Mouse (Mus musculus) forebrain, embryonic 12.5 days (tissue): ENCODE data around the gene Fam126a. TPM values are rescaled to one million over a fixed set of nuclear protein-coding genes. Genes with fewer than 3 reads are reported as not detected.
A peak's percentile ranks its signal among the peaks of the same experiment; 100 is the strongest.

Source experiments
- ATAC-seq: fragments of 200-750 bp; cut with Nextera tagmentation; 2 replicates; pipeline ENCODE4 v1.8.0; 2017; ENCODE audit warnings: moderate TSS enrichment; ENCODE audit not compliant: low FRiP score
- H3K27ac ChIP-seq: fragments of 300-500 bp; sonication (generic); 2 replicates; pipeline ENCODE4 v1.5.1; 2016; ENCODE audit warnings: mild to moderate bottlenecking
- H3K27me3 ChIP-seq: fragments of 300-500 bp; sonication (generic); 2 replicates; pipeline ENCODE4 v1.6.1; 2016; ENCODE audit warnings: mild to moderate bottlenecking
- H3K36me3 ChIP-seq: fragments of 300-500 bp; sonication (generic); replicated peaks from 2 replicates; pipeline ENCODE4 v1.6.1; 2016; ENCODE audit warnings: mild to moderate bottlenecking
- H3K4me1 ChIP-seq: fragments of 300-500 bp; sonication (generic); 2 replicates; pipeline ENCODE4 v1.6.1; 2016
- H3K4me2 ChIP-seq: fragments of 300-500 bp; sonication (generic); 2 replicates; pipeline ENCODE4 v1.6.1; 2016; ENCODE audit warnings: mild to moderate bottlenecking, moderate library complexity
- H3K4me3 ChIP-seq: fragments of 300-500 bp; sonication (generic); replicated peaks from 2 replicates; pipeline ENCODE4 v1.5.1; 2016; ENCODE audit warnings: mild to moderate bottlenecking
- H3K9ac ChIP-seq: fragments of 300-500 bp; sonication (generic); 2 replicates; pipeline ENCODE4 v1.6.1; 2016; ENCODE audit warnings: mild to moderate bottlenecking
- H3K9me3 ChIP-seq: fragments of 300-500 bp; sonication (generic); 2 replicates; pipeline ENCODE4 v1.6.1; 2016
- WGBS: fragments of 180-500 bp; shearing (Covaris S2); methylation state at CpG from one replicate; pipeline ENCODE4 v1.1.7; 2016; 5-methylcytosine and 5-hydroxymethylcytosine counted together
- polyA plus RNA-seq: library from polyadenylated mRNA; unstranded; fragments of >200 nt; fragmentation: Nextera tagmentation; extraction: Ambion mirVana; gene quantifications from 2 replicates; pipeline ENCODE4 v1.2.1, GENCODE M21; 2016

Gene Fam126a
- polyA plus RNA-seq, 1 experiment from 2014 or later: 52.3 TPM

DNA sequence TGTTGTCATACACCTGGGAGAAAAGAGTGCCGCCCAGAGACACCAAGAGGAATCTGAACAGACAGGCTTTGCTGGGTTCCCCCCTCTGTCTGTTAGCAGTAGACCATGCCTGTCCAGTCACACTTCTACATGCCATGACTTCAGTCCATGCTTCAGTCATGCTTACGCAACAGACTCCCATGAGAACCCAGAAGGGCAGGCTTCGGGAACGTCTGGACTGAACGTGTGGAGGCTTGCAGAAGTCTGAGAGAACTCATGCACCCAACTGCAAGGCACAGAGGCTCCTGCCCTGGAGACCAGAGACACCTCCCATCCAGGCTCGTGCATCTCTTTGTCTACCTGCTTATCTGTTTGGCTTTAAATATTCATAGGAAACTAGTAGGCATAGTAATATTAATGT lies 6.2 kb upstream of the Fam126a start:
- ATAC-seq: no peak
- Histone ChIP-seq H3K4me1 (no peaks in the 10 kb centered on the region), H3K4me2 (no peak overlapping the region), H3K36me3 (no peaks in the 10 kb centered on the region), H3K27ac (no peak overlapping the region), H3K9ac (no peak overlapping the region), H3K9me3 (no peaks in the 10 kb centered on the region), H3K4me3 (no peak overlapping the region), H3K27me3 (no peaks in the 10 kb centered on the region)
- 84% methylated on average over 6 of the region's 6 CpGs for WGBS

GRCm38 (mm10) chr5:24034970-24035369 lies 4.5 kb upstream of the Fam126a start:
- Histone ChIP-seq H3K36me3 (no peaks in the 10 kb centered on the region), H3K9ac (no peak overlapping the region), H3K4me1 (no peaks in the 10 kb centered on the region), H3K9me3 (no peaks in the 10 kb centered on the region), H3K27ac (no peak overlapping the region), H3K4me2 (no peak overlapping the region), H3K27me3 (no peaks in the 10 kb centered on the region), H3K4me3 (no peak overlapping the region)
- no peak for ATAC-seq
- WGBS: 67% methylated on average over 3 of the region's 3 CpGs

- Histone ChIP-seq H3K27ac (no peak overlapping the region), H3K4me2 (no peak overlapping the region), H3K9me3 (no peaks in the 10 kb centered on the region), H3K27me3 (no peaks in the 10 kb centered on the region), H3K4me1 (peaks cover 5% of the 10 kb centered on the region), H3K4me3 (no peak overlapping the region), H3K36me3 (no peaks in the 10 kb centered on the region), H3K9ac (no peak overlapping the region)
- no peak for ATAC-seq
- WGBS: 94% methylated on average over 1 of the region's 1 CpGs
Observed at GRCm38 (mm10) chr5:24034091-24034490, 3.6 kb upstream of the Fam126a start.

- Histone ChIP-seq H3K4me3 (peak overlapping the region; percentile 91), H3K9me3 (no peaks in the 10 kb centered on the region), H3K4me2 (peak overlapping the region; percentile 75), H3K4me1 (peaks cover 8% of the 10 kb centered on the region), H3K36me3 (no peaks in the 10 kb centered on the region), H3K27ac (peak overlapping the region; percentile 87), H3K9ac (peak overlapping the region; percentile 92), H3K27me3 (no peaks in the 10 kb centered on the region)
- WGBS: under 1% methylated on average over 72 of the region's 73 CpGs
- ATAC-seq: peak; percentile 72
Observed at GRCm38 (mm10) chr5:24029946-24030578, 428 bp downstream of the Fam126a start.

GRCm38 (mm10) chr5:24029331-24029771 lies 1.1 kb downstream of the Fam126a start:
- 3% methylated on average over 11 of the region's 11 CpGs for WGBS

GRCm38 (mm10) chr5:24024957-24025356 lies 5.5 kb downstream of the Fam126a start:
- ATAC-seq: no peak

More at GRCm38 (mm10) chr5:24029331-24029771, 1.1 kb downstream of the Fam126a start:
- H3K27ac ChIP-seq: peak overlapping the region; percentile 87; the same call in 1 of the 2 replicates
- peak overlapping the region; percentile 91 for H3K4me3 ChIP-seq
- H3K36me3 ChIP-seq: no peaks in the 10 kb centered on the region
- peak overlapping the region; percentile 92 for H3K9ac ChIP-seq
- peak; percentile 67 for ATAC-seq
- H3K4me1 ChIP-seq: peaks cover 8% of the 10 kb centered on the region
- H3K27me3 ChIP-seq: no peaks in the 10 kb centered on the region
- peak overlapping the region; percentile 75 for H3K4me2 ChIP-seq
- no peaks in the 10 kb centered on the region for H3K9me3 ChIP-seq

DNA sequence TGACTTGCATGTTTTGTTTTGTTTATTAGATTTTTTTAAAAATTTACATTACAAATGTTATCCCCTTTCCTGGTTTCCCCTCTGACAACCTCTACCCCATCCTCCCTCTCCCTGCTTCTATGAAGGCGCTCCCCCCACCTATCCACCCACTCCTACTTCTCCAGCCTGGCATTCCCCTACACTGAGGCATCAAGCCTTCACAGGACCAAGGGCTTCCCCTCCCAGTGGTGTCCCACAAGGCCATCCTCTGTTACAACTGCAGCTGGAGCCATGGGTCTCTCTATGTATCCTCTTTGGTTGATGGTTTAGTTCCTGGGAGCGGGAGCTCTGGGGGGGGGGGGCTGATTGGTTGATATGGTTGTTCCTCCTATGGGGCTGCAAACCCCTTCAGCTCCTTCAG lies 7.3 kb downstream of the Fam126a start:
- Histone ChIP-seq H3K27ac (no peak overlapping the region), H3K9me3 (no peaks in the 10 kb centered on the region), H3K4me1 (peaks cover 33% of the 10 kb centered on the region), H3K27me3 (no peaks in the 10 kb centered on the region), H3K4me3 (no peak overlapping the region), H3K36me3 (no peaks in the 10 kb centered on the region), H3K4me2 (no peak overlapping the region), H3K9ac (no peak overlapping the region)
- 91% methylated on average over 2 of the region's 2 CpGs for WGBS
- no peak for ATAC-seq

More at GRCm38 (mm10) chr5:24024957-24025356, 5.5 kb downstream of the Fam126a start:
- no peak overlapping the region for H3K27ac ChIP-seq
- H3K27me3 ChIP-seq: no peaks in the 10 kb centered on the region
- no peak overlapping the region for H3K9ac ChIP-seq
- H3K4me3 ChIP-seq: no peak overlapping the region
- WGBS: 86% methylated on average over 3 of the region's 3 CpGs
- peaks cover 25% of the 10 kb centered on the region for H3K4me1 ChIP-seq
- H3K9me3 ChIP-seq: no peaks in the 10 kb centered on the region
- no peaks in the 10 kb centered on the region for H3K36me3 ChIP-seq
- no peak overlapping the region for H3K4me2 ChIP-seq

DNA sequence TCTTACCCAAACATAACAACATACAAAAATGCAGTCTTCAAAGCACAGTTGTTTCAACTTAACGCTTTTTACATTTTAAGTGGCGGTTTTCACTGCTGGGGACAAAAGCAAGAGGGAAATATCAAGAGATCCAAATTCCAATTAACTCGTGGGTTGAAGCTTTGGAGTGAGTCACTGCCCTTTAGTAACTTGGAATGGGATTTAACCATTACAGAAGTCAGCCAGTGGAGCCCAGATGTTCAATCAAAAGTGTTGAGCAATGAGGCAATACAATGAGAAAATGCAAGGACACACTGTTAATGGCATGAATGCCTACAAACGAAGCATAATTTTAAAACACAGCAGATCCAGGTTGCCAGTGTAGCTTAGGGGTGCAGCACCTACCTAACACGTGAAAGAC lies 8.8 kb downstream of the Fam126a start:
- Histone ChIP-seq H3K4me1 (peaks cover 34% of the 10 kb centered on the region), H3K9me3 (no peaks in the 10 kb centered on the region), H3K27ac (no peak overlapping the region), H3K9ac (no peak overlapping the region), H3K4me3 (no peak overlapping the region), H3K36me3 (no peaks in the 10 kb centered on the region), H3K27me3 (no peaks in the 10 kb centered on the region), H3K4me2 (no peak overlapping the region)
- 32% methylated on average over 5 of the region's 5 CpGs for WGBS
- ATAC-seq: no peak

DNA sequence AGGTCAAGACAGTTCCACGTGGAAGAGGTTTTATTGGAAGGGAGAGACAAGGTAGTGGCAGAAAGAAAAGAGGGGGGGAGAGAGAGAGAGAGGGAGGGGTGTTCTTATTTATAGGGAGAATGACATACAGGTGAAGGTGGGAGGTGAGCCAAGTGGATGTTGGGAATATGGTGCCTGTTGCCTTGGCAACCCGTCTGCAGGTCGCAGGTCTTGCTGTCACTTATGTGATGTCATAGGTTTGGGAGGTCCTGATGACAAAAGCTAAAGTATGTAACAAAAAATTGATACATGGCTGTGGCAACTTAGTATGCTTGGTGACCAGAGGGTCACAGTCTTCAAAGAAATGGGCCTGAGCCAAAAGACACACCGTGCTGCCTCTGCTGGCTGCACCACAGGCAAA lies 10.1 kb downstream of the Fam126a start:
- ATAC-seq: peak; percentile 10; the same call in 1 of the 2 replicates
- Histone ChIP-seq H3K9ac (no peak overlapping the region), H3K27ac (peak overlapping the region; percentile 89), H3K4me1 (peaks cover 34% of the 10 kb centered on the region), H3K4me3 (no peak overlapping the region), H3K36me3 (no peaks in the 10 kb centered on the region), H3K9me3 (no peaks in the 10 kb centered on the region), H3K27me3 (no peaks in the 10 kb centered on the region), H3K4me2 (no peak overlapping the region)
- WGBS: 57% methylated on average over 4 of the region's 4 CpGs

DNA sequence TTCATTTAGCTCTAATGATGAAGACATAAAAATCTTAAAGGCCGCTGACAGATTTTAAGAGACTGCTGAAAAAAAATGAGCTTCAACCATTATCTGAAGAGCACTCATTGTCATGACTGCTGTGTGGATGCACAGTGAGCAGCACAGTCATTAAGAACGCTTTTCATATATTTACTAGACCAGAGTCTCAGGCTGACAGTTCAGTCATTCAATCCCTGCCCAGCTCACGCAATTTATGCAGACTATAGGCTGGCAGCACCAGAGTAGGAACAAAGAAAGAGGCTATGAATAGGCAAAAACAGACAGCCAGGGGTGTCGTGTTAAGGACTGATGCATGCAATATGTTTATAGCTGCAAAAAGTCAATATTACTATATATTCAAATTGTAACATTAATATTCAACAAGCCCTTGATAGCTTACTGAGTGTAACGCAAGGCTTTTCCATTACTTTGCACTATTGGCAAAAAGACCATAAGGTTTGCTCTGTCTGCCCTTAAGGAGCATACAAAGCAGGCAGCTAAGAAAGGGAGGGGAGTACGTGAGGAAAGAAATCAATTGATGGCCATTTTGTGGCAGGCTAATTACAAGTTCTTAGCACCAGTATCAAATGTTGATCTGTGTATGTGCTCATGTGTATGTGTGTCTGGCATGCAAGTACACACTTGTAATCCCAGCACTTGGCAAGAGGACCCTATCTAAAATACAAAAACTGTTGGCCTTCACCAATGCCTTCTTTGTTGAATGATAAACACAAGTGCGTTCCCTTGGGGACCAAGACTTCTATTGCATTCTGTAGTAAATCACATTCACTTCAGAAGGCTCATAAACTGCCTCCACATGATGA lies 10.9 kb downstream of the Fam126a start:
- ATAC-seq: peak; percentile 93
- Histone ChIP-seq H3K27ac (peak overlapping the region; percentile 89), H3K4me1 (peaks cover 34% of the 10 kb centered on the region), H3K27me3 (no peaks in the 10 kb centered on the region), H3K4me3 (no peak overlapping the region), H3K9ac (no peak overlapping the region), H3K9me3 (no peaks in the 10 kb centered on the region), H3K36me3 (no peaks in the 10 kb centered on the region), H3K4me2 (peak overlapping the region; percentile 17; the same call in 1 of the 2 replicates)
- 23% methylated on average over 7 of the region's 7 CpGs for WGBS

DNA sequence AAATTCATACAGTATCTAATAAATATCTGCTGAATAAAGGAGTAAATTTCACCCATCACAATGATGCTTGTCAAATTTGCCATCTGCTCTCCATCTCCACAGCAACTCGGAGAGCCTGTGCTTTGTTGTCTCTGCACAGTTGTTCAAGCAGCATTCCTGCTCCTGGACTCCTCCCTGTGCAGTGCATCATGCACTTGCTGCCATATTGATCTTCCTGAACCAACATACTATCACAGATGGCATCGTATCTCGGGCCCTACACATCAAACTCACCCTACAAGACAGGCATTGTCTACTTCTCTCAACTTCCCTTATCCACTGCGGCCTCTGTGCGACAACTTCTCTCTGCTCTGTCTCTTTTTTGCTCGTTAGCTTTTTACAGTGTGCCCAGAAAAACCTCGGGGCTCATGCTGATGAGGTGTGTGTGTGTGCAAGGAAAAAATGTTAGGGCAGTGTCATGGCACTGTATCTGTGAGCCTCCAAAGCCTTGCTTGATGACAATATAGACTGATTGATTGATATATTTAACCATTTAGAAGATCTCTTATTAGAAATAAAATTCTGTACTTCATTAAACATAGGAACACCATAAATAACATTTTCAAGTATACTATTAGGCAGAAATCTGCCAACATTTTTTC lies 11.7 kb downstream of the Fam126a start:
- no peaks in the 10 kb centered on the region for H3K9me3 ChIP-seq
- 0 out of 2 replicates have a peak overlapping the region, but pooled peaks have one; percentile 13 for H3K9ac ChIP-seq
- peaks cover 34% of the 10 kb centered on the region for H3K4me1 ChIP-seq
- no peaks in the 10 kb centered on the region for H3K36me3 ChIP-seq
- H3K4me2 ChIP-seq: peak overlapping the region; percentile 1; the same call in 1 of the 2 replicates
- peak; percentile 53; the same call in 1 of the 2 replicates for ATAC-seq
- no peaks in the 10 kb centered on the region for H3K27me3 ChIP-seq
- peak overlapping the region; percentile 91 for H3K27ac ChIP-seq
- no peak overlapping the region for H3K4me3 ChIP-seq
- WGBS: 31% methylated on average over 7 of the region's 7 CpGs

- no peak overlapping the region for H3K27ac ChIP-seq
- no peak overlapping the region for H3K4me3 ChIP-seq
Observed at GRCm38 (mm10) chr5:24016912-24017311, 13.6 kb downstream of the Fam126a start.

More at GRCm38 (mm10) chr5:24016912-24017311, 13.6 kb downstream of the Fam126a start:
- Histone ChIP-seq H3K27me3 (no peaks in the 10 kb centered on the region), H3K9me3 (no peaks in the 10 kb centered on the region), H3K4me2 (no peak overlapping the region), H3K9ac (no peak overlapping the region), H3K36me3 (no peaks in the 10 kb centered on the region), H3K4me1 (peaks cover 34% of the 10 kb centered on the region)
- no peak for ATAC-seq
- WGBS: 100% methylated on average over 1 of the region's 1 CpGs
